Mouse (Mus musculus): ENCODE data around the gene Trim21. TPM values are rescaled to one million over a fixed set of nuclear protein-coding genes. Genes with fewer than 3 reads are reported as not detected.
A peak's percentile ranks its signal among the peaks of the same experiment; 100 is the strongest.

Gene Trim21
- 0.26 and 1.1 TPM in 2 replicates for polyA plus RNA-seq (2015; fragmentation: Nextera tagmentation; extraction: Ambion mirVana)

DNA sequence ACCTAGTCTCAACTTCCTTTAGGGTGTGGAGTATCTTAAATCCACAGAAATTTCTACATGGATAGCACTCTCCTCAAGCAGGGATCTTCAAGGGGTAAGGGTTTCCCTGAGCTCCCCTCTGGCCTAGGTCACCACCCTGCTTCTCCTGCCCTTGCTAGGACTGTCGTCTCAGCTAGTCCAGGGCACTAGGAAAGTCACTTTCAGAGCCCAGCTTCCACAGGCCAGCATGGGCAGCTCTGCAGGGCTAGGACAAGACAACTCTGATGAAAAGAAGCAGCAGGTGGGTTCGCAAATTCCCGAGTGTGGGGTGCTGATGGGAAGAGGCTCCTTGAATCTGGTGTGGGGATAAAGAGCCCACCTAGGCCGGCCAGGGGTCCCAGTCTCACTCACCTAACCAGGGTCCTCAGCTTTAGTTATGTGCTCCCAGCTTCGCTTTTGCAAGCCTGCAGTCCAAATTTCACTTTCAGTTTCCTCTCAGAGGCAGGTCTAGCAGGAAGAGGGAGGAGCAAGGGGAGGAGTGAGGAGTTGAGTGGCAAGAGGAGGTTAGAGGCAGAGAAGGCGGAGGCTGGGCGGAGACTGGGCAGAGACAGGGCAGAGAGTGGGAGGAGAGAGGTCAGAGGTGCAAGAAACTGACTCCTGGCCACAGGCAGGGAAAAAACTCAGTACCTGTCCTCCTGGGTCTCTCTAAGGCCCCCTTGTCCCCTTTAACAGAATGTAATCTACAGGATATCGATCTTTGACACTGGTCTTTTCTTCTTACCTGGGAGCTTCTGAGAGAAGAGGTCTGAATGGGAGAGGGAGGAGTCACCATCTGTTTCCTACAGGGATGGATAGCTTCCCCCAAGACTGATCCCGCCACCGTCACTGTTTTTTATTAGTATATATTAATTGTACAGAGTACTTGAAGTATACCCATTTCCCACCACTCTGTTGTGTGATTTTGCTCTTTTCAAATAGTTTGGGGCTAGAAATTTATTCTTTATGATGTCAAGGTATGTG lies at the start of gene Trim21:
TSS of gene Trim21 (minus strand) at position 488 of the 999 bp plus-strand sequence.
- no peaks in the 10 kb centered on the region for H3K9me3 ChIP-seq
- peak within 1 kb of the TSS; percentile 55 for H3K4me3 ChIP-seq
- ATAC-seq (ENCODE audit: borderline replicate concordance, extremely low read depth, low FRiP score, low TSS enrichment) = peak; percentile 96
- 16% methylated on average over 10 of the region's 10 CpGs for WGBS
- no peaks in the 10 kb centered on the region for H3K27me3 ChIP-seq
- H3K36me3 ChIP-seq = no peaks in the 10 kb centered on the region
- peak within 1 kb of the TSS; percentile 16; the same call in 1 of the 2 replicates for H3K27ac ChIP-seq
- 0 out of 2 replicates have a peak, but pooled peaks cover 5% of the 10 kb centered on the region for H3K4me1 ChIP-seq
- H3K4me2 ChIP-seq = peak within 1 kb of the TSS; percentile 74
- H3K9ac ChIP-seq = peak within 1 kb of the TSS; percentile 55

DNA sequence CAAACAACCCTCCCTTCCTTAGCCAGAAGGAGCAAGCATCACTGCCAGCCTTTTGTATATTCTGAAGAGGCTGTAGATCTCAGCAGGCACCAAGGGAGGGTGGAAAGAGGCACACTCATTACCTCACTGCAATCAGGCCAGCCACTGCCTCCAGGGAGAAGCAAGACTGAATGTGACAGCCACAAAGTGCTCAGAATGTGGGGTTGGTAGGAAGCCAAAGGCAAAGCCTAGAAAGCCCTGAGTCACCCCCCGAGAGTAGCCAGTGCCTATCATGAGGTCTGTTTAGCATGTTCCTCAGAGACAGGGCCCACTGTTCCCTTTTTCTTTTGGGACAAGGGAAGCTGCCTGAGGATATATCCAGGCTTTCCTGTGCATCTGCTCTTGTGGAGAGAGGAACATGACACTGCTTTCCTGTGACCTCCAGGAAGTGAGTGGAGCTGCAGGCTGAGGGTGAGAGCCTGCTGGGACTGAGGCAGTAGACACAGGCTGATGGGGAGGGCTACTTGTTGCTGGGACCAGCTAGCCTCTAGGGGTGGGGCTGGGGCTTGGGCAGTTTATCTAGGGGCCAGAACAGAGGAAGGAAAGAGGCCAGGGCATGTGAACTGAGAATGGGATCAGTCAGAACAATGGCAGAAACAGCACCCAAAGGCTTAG lies 32.2 kb upstream of the Trim21 start, which contains the start of gene Olfr552:
TSS of gene Olfr552 (plus strand) at position 393 of the 654 bp plus-strand sequence.
- WGBS = 64% methylated on average over 1 of the region's 1 CpGs
- H3K4me3 ChIP-seq = no peak within 1 kb of the TSS
- H3K9ac ChIP-seq = no peak within 1 kb of the TSS
- H3K9me3 ChIP-seq = no peaks in the 10 kb centered on the region
- no peak within 1 kb of the TSS for H3K4me2 ChIP-seq
- H3K27ac ChIP-seq = no peak within 1 kb of the TSS
- ATAC-seq (ENCODE audit: borderline replicate concordance, extremely low read depth, low FRiP score, low TSS enrichment) = no peak
- H3K4me1 ChIP-seq = no peaks in the 10 kb centered on the region
- H3K36me3 ChIP-seq = no peaks in the 10 kb centered on the region
- H3K27me3 ChIP-seq = no peaks in the 10 kb centered on the region

DNA sequence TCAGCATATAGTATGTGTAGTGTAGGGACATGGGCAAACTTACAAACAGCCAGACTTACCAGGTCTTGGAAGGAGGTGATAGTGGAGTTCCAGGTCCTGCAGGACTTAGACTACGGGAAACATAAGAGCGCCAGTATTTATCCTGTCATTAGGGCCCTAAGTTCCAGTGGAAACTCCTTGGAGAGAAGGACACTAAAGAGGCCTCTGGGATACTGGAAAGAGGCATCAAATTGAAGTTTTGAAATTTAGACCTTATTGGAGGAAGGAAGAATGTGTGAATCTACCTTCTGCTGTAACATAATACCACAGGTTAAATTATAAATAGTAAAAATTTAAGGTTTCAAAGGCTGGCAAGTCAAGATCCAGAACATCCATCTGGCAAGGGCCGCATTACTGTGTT lies 26.5 kb upstream of the Trim21 start, which contains the start of gene Olfr551:
TSS of gene Olfr551 (minus strand) at position 101 of the 400 bp plus-strand sequence.
- H3K36me3 ChIP-seq = no peaks in the 10 kb centered on the region
- WGBS = 86% methylated on average over 3 of the region's 3 CpGs
- H3K27me3 ChIP-seq = no peaks in the 10 kb centered on the region
- no peak within 1 kb of the TSS for H3K4me2 ChIP-seq
- no peak within 1 kb of the TSS for H3K27ac ChIP-seq
- H3K9me3 ChIP-seq = no peaks in the 10 kb centered on the region
- H3K4me3 ChIP-seq = no peak within 1 kb of the TSS
- H3K4me1 ChIP-seq = no peaks in the 10 kb centered on the region
- no peak for ATAC-seq (ENCODE audit: borderline replicate concordance, extremely low read depth, low FRiP score, low TSS enrichment)
- no peak within 1 kb of the TSS for H3K9ac ChIP-seq

DNA sequence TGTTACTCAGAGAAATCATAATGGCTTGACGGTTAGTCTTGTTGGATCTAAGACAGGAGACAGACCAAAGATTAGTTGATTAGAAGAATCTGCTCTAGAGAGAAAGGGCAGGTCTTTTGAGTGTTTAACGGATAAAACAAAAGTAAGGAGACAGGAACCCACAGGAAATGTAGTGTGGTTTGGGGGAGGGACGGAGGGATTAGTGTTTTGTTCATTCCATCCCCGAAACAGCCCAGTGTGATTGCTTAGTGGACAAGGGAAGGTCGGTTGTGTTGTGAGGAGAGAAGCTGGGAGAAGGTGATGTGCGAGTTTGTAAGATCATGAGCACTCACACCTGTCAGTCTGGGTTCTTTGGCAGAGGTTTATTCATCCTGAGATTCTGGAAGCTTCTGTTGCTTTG lies 10.7 kb upstream of the Trim21 start:
- ATAC-seq (ENCODE audit: borderline replicate concordance, extremely low read depth, low FRiP score, low TSS enrichment) = no peak
- Histone ChIP-seq H3K4me1 (no peaks in the 10 kb centered on the region), H3K27ac (no peak overlapping the region), H3K4me2 (no peak overlapping the region), H3K36me3 (no peaks in the 10 kb centered on the region), H3K27me3 (no peaks in the 10 kb centered on the region), H3K4me3 (no peak overlapping the region), H3K9me3 (no peaks in the 10 kb centered on the region), H3K9ac (no peak overlapping the region)
- 64% methylated on average over 6 of the region's 6 CpGs for WGBS

DNA sequence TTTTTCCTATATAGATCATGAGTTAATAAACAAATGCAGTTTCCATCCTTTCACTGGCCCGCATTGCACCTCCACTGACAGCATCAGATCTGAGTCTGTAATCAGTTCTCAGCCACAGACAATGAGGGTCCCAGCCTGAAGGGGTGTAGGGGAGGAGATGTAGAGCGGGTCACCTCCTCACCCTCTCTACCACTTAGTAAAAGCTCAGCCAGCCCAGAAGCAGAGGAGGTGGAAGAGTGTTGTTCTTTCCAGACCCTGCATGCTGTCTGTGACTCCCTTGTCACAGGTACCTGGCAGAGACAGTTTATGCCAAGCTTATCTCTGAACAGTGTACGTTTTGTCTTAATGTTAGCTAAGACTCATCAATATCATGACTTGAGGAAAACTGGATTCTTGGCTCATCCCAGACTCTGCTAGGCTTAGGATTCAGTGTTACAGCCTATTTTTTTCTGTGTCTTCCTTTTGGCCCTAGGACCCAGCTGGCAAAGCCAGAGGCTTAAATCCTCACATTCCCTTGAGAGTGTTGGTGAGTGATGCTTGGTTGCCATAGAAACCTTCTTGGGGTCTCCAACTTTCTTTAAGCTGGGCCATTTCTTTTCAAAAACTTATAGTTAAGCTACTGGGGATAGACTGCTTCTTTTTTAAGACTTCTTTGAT lies 8.0 kb upstream of the Trim21 start:
- WGBS = 64% methylated on average over 3 of the region's 3 CpGs
- Histone ChIP-seq H3K4me3 (no peak overlapping the region), H3K4me1 (no peaks in the 10 kb centered on the region), H3K9me3 (no peaks in the 10 kb centered on the region), H3K9ac (no peak overlapping the region), H3K4me2 (no peak overlapping the region), H3K27ac (no peak overlapping the region), H3K36me3 (no peaks in the 10 kb centered on the region), H3K27me3 (no peaks in the 10 kb centered on the region)
- ATAC-seq (ENCODE audit: borderline replicate concordance, extremely low read depth, low FRiP score, low TSS enrichment) = no peak

DNA sequence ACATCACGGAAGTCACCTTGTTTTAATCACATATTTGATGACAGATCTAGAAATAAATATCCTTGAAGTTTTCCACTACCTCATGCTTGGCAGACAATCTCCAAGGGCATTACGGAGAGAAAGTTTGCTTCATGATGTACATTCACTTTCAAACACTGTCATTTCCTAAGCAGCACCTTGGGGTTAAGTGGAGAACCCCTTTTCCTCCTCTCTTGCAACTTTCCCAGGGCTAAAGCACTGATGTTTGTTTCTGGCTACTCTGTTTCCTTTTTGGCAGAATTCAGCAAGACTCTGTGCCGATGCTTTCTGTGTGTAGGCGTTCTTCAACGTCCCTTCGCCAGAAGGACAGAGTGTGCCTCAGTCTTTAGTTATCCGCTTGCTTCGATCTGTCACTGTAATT lies 5.9 kb upstream of the Trim21 start, which contains the start of gene Olfr550:
TSS of gene Olfr550 (plus strand) at position 301 of the 400 bp plus-strand sequence.
- Histone ChIP-seq H3K4me1 (no peaks in the 10 kb centered on the region), H3K36me3 (no peaks in the 10 kb centered on the region), H3K9ac (no peak within 1 kb of the TSS), H3K27me3 (no peaks in the 10 kb centered on the region), H3K4me2 (no peak within 1 kb of the TSS), H3K4me3 (no peak within 1 kb of the TSS), H3K27ac (no peak within 1 kb of the TSS), H3K9me3 (no peaks in the 10 kb centered on the region)
- ATAC-seq (ENCODE audit: borderline replicate concordance, extremely low read depth, low FRiP score, low TSS enrichment) = no peak
- WGBS = 77% methylated on average over 8 of the region's 8 CpGs

DNA sequence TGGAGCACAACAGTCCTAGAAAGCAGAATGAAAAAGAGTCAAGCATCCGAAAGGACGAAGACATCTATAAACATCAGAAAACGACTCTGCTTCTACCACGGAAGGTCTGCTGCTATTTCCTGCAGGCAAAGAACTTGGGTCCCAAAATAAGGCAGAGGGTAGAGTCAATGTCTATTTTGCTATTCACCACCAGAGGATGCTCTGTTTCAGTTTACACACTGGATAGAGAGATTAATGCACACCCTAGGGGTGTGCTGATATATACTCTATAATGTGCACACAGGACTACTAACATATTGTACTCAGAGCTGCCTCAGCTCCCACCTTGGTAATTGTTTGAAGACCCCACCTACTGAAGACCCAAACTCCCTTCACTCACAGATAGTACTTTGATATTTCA lies 933 bp upstream of the Trim21 start:
- no peak overlapping the region for H3K9ac ChIP-seq
- 74% methylated on average over 4 of the region's 4 CpGs for WGBS

DNA sequence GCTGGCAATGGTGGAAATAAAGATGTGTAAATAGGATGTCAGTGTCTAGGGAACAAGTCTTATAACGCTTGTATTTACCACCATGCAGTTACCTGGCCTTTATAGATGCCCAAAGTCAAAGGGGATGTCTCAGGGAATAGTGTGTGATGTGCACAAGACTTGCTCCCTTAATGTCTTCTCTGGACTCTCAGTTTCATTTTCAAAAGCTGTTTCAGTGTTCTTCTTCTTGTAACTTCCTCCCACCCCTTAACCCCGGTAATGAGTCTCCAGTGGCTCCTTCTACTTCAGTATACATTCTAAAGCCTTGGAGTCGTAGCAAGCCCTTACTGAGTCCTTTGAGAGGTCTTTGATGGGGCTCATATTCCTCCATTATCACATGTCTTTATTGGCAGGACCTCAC lies 12.0 kb downstream of the Trim21 start:
- H3K9me3 ChIP-seq = no peaks in the 10 kb centered on the region

More for the DNA sequence above, 933 bp upstream of the Trim21 start:
- 0 out of 2 replicates have a peak, but pooled peaks cover 5% of the 10 kb centered on the region for H3K4me1 ChIP-seq
- H3K4me3 ChIP-seq = no peak overlapping the region
- no peak overlapping the region for H3K4me2 ChIP-seq
- H3K27ac ChIP-seq = no peak overlapping the region
- H3K27me3 ChIP-seq = no peaks in the 10 kb centered on the region
- no peaks in the 10 kb centered on the region for H3K36me3 ChIP-seq
- ATAC-seq (ENCODE audit: borderline replicate concordance, extremely low read depth, low FRiP score, low TSS enrichment) = no peak
- no peaks in the 10 kb centered on the region for H3K9me3 ChIP-seq

DNA sequence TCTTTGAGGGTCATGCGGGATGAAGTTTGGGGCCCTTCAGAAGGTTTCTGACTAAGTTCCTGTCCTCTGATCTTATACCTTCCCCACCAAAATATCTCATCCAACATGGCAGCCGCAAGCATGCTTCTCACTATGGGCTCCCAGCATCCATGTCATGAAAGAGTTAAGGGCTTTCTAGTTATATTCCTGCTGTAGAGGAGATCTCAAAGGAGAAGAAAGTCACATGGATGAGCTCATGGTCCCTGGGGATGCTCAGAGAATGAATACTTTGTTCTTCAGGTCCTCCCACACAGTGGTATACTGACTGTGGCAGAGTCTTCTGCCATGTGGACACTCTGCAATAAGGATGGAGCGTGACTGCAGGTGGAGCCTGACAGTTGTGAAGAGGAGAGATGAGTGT lies 15.7 kb downstream of the Trim21 start, which contains the start of gene Olfr549:
TSS of gene Olfr549 (plus strand) at position 301 of the 400 bp plus-strand sequence.
- no peaks in the 10 kb centered on the region for H3K9me3 ChIP-seq
- no peaks in the 10 kb centered on the region for H3K4me1 ChIP-seq
- WGBS = 80% methylated on average over 3 of the region's 3 CpGs
- H3K4me3 ChIP-seq = no peak within 1 kb of the TSS
- H3K27ac ChIP-seq = no peak within 1 kb of the TSS
- no peaks in the 10 kb centered on the region for H3K36me3 ChIP-seq
- no peak within 1 kb of the TSS for H3K4me2 ChIP-seq
- ATAC-seq (ENCODE audit: borderline replicate concordance, extremely low read depth, low FRiP score, low TSS enrichment) = no peak
- no peak within 1 kb of the TSS for H3K9ac ChIP-seq
- H3K27me3 ChIP-seq = no peaks in the 10 kb centered on the region

More for the DNA sequence above, 12.0 kb downstream of the Trim21 start:
- 67% methylated on average over 3 of the region's 3 CpGs for WGBS
- H3K4me1 ChIP-seq = no peaks in the 10 kb centered on the region
- ATAC-seq (ENCODE audit: borderline replicate concordance, extremely low read depth, low FRiP score, low TSS enrichment) = no peak
- no peak overlapping the region for H3K9ac ChIP-seq
- H3K36me3 ChIP-seq = no peaks in the 10 kb centered on the region
- H3K4me3 ChIP-seq = no peak overlapping the region
- H3K27me3 ChIP-seq = no peaks in the 10 kb centered on the region
- no peak overlapping the region for H3K4me2 ChIP-seq
- no peak overlapping the region for H3K27ac ChIP-seq

DNA sequence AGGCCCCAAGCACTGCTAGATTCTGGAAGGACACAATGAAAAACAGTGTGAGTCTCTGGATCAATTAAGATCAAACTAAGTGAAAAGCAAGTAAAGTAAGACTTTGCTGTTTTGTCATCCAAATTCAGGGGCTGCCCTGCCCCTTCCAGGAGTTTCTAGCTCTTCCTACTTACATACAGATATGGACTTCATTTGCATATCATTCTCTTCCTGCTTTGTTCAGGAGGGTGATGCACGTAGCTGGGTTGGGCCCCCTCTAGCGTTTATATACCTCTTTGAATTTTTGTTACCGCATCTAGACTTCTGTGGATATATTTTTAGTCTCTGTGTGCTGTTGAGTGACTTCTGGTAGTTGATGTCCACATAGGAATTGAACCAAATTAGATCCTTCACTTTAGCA lies 24.0 kb downstream of the Trim21 start:
- no peaks in the 10 kb centered on the region for H3K27me3 ChIP-seq
- no peak overlapping the region for H3K4me2 ChIP-seq
- no peak overlapping the region for H3K27ac ChIP-seq
- no peaks in the 10 kb centered on the region for H3K36me3 ChIP-seq
- no peak overlapping the region for H3K4me3 ChIP-seq
- H3K9ac ChIP-seq = no peak overlapping the region
- no peaks in the 10 kb centered on the region for H3K9me3 ChIP-seq
- no peaks in the 10 kb centered on the region for H3K4me1 ChIP-seq
- 53% methylated on average over 3 of the region's 3 CpGs for WGBS
- ATAC-seq (ENCODE audit: borderline replicate concordance, extremely low read depth, low FRiP score, low TSS enrichment) = no peak

DNA sequence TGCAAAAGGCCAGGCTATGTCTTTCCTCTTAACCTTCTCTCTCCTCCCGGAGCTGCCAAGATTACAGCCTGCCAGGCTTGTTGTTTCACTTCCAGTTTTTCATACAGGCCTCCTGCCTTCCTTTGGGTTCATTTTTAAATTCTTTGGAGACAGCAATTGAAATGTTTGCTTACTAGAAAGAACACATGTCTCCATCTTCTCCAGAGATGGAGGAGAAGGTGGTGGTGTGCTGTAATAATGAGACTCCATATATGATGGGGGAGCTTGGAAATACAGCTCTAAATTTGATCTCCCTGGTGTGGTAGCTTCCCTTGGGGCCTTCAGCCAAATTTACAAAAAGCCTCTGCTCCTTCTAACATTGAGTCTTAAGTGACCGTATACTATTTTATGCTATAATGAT lies 24.7 kb downstream of the Trim21 start, which contains the start of gene Olfr548-ps1:
TSS of gene Olfr548-ps1 (plus strand) at position 301 of the 400 bp plus-strand sequence.
- H3K27me3 ChIP-seq = no peaks in the 10 kb centered on the region
- ATAC-seq (ENCODE audit: borderline replicate concordance, extremely low read depth, low FRiP score, low TSS enrichment) = no peak
- no peaks in the 10 kb centered on the region for H3K36me3 ChIP-seq
- H3K4me1 ChIP-seq = no peaks in the 10 kb centered on the region
- no peak within 1 kb of the TSS for H3K4me2 ChIP-seq
- no peak within 1 kb of the TSS for H3K9ac ChIP-seq
- no peak within 1 kb of the TSS for H3K4me3 ChIP-seq
- 83% methylated on average over 2 of the region's 2 CpGs for WGBS
- H3K27ac ChIP-seq = no peak within 1 kb of the TSS
- no peaks in the 10 kb centered on the region for H3K9me3 ChIP-seq
